Mouse (Mus musculus): ENCODE data around the gene Zfp445. TPM values are rescaled to one million over a fixed set of nuclear protein-coding genes. Genes with fewer than 3 reads are reported as not detected.
A peak's percentile ranks its signal among the peaks of the same experiment; 100 is the strongest.

Zfp445 gene
- polyA plus RNA-seq, 1 experiment from 2014 or later = 63.1 TPM

GRCm38 (mm10) chr9:122823374-122824017, 42.3 kb downstream of the Zfp445 start:
- Histone ChIP-seq H3K27ac (ENCODE audit: low read depth, low read length) (no peak overlapping the region), H3K4me3 (ENCODE audit: low read depth, low read length) (no peak overlapping the region), H3K4me1 (ENCODE audit: control insufficient read depth, insufficient read depth, low read length) (no peaks in the 10 kb centered on the region), H3K9ac (ENCODE audit: low read length) (no peak overlapping the region), H3K9me3 (replicated peaks; ENCODE audit: control insufficient read depth, low read length) (no peaks in the 10 kb centered on the region), H3K4me2 (ENCODE audit: low read length) (no peak overlapping the region), H3K27me3 (replicated peaks; ENCODE audit: control insufficient read depth, insufficient read depth, low read length) (no peaks in the 10 kb centered on the region), H3K36me3 (ENCODE audit: control insufficient read depth, insufficient read depth, low read length) (peaks cover 37% of the 10 kb centered on the region)
- ATAC-seq (no peak), DNase-seq (ENCODE audit: low spot score) (no peak)
- 90% methylated on average over 5 of the region's 5 CpGs for WGBS

- Histone ChIP-seq H3K4me1 (ENCODE audit: control insufficient read depth, insufficient read depth, low read length) (no peaks in the 10 kb centered on the region), H3K36me3 (ENCODE audit: control insufficient read depth, insufficient read depth, low read length) (peaks cover 29% of the 10 kb centered on the region; the same call in 1 of the 2 replicates), H3K4me3 (ENCODE audit: low read depth, low read length) (no peak overlapping the region), H3K4me2 (ENCODE audit: low read length) (no peak overlapping the region), H3K27ac (ENCODE audit: low read depth, low read length) (no peak overlapping the region), H3K9me3 (replicated peaks; ENCODE audit: control insufficient read depth, low read length) (no peaks in the 10 kb centered on the region), H3K27me3 (replicated peaks; ENCODE audit: control insufficient read depth, insufficient read depth, low read length) (no peaks in the 10 kb centered on the region), H3K9ac (ENCODE audit: low read length) (no peak overlapping the region)
- WGBS = 88% methylated on average over 4 of the region's 4 CpGs
- DNase-seq (ENCODE audit: low spot score) (no peak), ATAC-seq (no peak)
Measured at GRCm38 (mm10) chr9:122815239-122815851, 50.5 kb downstream of the Zfp445 start.

- no peaks in the 10 kb centered on the region for H3K9me3 ChIP-seq (replicated peaks; ENCODE audit: control insufficient read depth, low read length)
- 91% methylated on average over 2 of the region's 2 CpGs for WGBS
- ATAC-seq = no peak
Measured at GRCm38 (mm10) chr9:122814775-122815174, 51.0 kb downstream of the Zfp445 start.

GRCm38 (mm10) chr9:122812386-122812785, 53.4 kb downstream of the Zfp445 start:
- no peak for ATAC-seq

More at GRCm38 (mm10) chr9:122814775-122815174, 51.0 kb downstream of the Zfp445 start:
- Histone ChIP-seq H3K4me1 (ENCODE audit: control insufficient read depth, insufficient read depth, low read length) (no peaks in the 10 kb centered on the region), H3K27ac (ENCODE audit: low read depth, low read length) (no peak overlapping the region), H3K27me3 (replicated peaks; ENCODE audit: control insufficient read depth, insufficient read depth, low read length) (no peaks in the 10 kb centered on the region), H3K36me3 (ENCODE audit: control insufficient read depth, insufficient read depth, low read length) (peaks cover 29% of the 10 kb centered on the region; the same call in 1 of the 2 replicates), H3K9ac (ENCODE audit: low read length) (no peak overlapping the region), H3K4me3 (ENCODE audit: low read depth, low read length) (no peak overlapping the region), H3K4me2 (ENCODE audit: low read length) (no peak overlapping the region)
- DNase-seq (ENCODE audit: low spot score) = no peak

GRCm38 (mm10) chr9:122810212-122810611, 55.6 kb downstream of the Zfp445 start:
- ATAC-seq = no peak
- no peak overlapping the region for H3K27ac ChIP-seq (ENCODE audit: low read depth, low read length)
- H3K4me2 ChIP-seq (ENCODE audit: low read length) = no peak overlapping the region
- no peaks in the 10 kb centered on the region for H3K27me3 ChIP-seq (replicated peaks; ENCODE audit: control insufficient read depth, insufficient read depth, low read length)
- H3K9ac ChIP-seq (ENCODE audit: low read length) = no peak overlapping the region
- no peaks in the 10 kb centered on the region for H3K9me3 ChIP-seq (replicated peaks; ENCODE audit: control insufficient read depth, low read length)
- no peak overlapping the region for H3K4me3 ChIP-seq (ENCODE audit: low read depth, low read length)
- WGBS = 91% methylated on average over 3 of the region's 3 CpGs
- H3K4me1 ChIP-seq (ENCODE audit: control insufficient read depth, insufficient read depth, low read length) = peaks cover 9% of the 10 kb centered on the region; the same call in 1 of the 2 replicates
- peaks cover 18% of the 10 kb centered on the region; the same call in 1 of the 2 replicates for H3K36me3 ChIP-seq (ENCODE audit: control insufficient read depth, insufficient read depth, low read length)
- no peak for DNase-seq (ENCODE audit: low spot score)

More at GRCm38 (mm10) chr9:122812386-122812785, 53.4 kb downstream of the Zfp445 start:
- WGBS = 84% methylated on average over 5 of the region's 5 CpGs
- no peak overlapping the region for H3K27ac ChIP-seq (ENCODE audit: low read depth, low read length)
- DNase-seq (ENCODE audit: low spot score) = no peak
- H3K4me3 ChIP-seq (ENCODE audit: low read depth, low read length) = no peak overlapping the region
- no peaks in the 10 kb centered on the region for H3K9me3 ChIP-seq (replicated peaks; ENCODE audit: control insufficient read depth, low read length)
- no peaks in the 10 kb centered on the region for H3K4me1 ChIP-seq (ENCODE audit: control insufficient read depth, insufficient read depth, low read length)
- H3K4me2 ChIP-seq (ENCODE audit: low read length) = no peak overlapping the region
- H3K27me3 ChIP-seq (replicated peaks; ENCODE audit: control insufficient read depth, insufficient read depth, low read length) = no peaks in the 10 kb centered on the region
- H3K36me3 ChIP-seq (ENCODE audit: control insufficient read depth, insufficient read depth, low read length) = peaks cover 29% of the 10 kb centered on the region; the same call in 1 of the 2 replicates
- H3K9ac ChIP-seq (ENCODE audit: low read length) = no peak overlapping the region

GRCm38 (mm10) chr9:122807186-122807585, 58.6 kb downstream of the Zfp445 start:
- no peak overlapping the region for H3K9ac ChIP-seq (ENCODE audit: low read length)
- DNase-seq (ENCODE audit: low spot score) = no peak
- no peak overlapping the region for H3K4me3 ChIP-seq (ENCODE audit: low read depth, low read length)
- no peak overlapping the region for H3K4me2 ChIP-seq (ENCODE audit: low read length)
- 0 out of 2 replicates have a peak, but pooled peaks cover 6% of the 10 kb centered on the region for H3K36me3 ChIP-seq (ENCODE audit: control insufficient read depth, insufficient read depth, low read length)
- H3K9me3 ChIP-seq (replicated peaks; ENCODE audit: control insufficient read depth, low read length) = no peaks in the 10 kb centered on the region
- no peak overlapping the region for H3K27ac ChIP-seq (ENCODE audit: low read depth, low read length)
- no peak for ATAC-seq
- H3K27me3 ChIP-seq (replicated peaks; ENCODE audit: control insufficient read depth, insufficient read depth, low read length) = no peaks in the 10 kb centered on the region
- WGBS = 95% methylated on average over 2 of the region's 2 CpGs
- H3K4me1 ChIP-seq (ENCODE audit: control insufficient read depth, insufficient read depth, low read length) = peaks cover 9% of the 10 kb centered on the region; the same call in 1 of the 2 replicates

GRCm38 (mm10) chr9:122805845-122806341, 59.9 kb downstream of the Zfp445 start:
- 14% methylated on average over 10 of the region's 10 CpGs for WGBS
- H3K27me3 ChIP-seq (replicated peaks; ENCODE audit: control insufficient read depth, insufficient read depth, low read length) = no peaks in the 10 kb centered on the region

GRCm38 (mm10) chr9:122805053-122805844, 60.6 kb downstream of the Zfp445 start, which contains the start of gene Tcaim:
TSS of gene Tcaim (plus strand) at chr9:122805539.
- peak; percentile 99 for ATAC-seq

More at GRCm38 (mm10) chr9:122805845-122806341, 59.9 kb downstream of the Zfp445 start:
- H3K9ac ChIP-seq (ENCODE audit: low read length) = peak overlapping the region; percentile 79
- H3K4me1 ChIP-seq (ENCODE audit: control insufficient read depth, insufficient read depth, low read length) = peaks cover 9% of the 10 kb centered on the region; the same call in 1 of the 2 replicates
- H3K4me3 ChIP-seq (ENCODE audit: low read depth, low read length) = peak overlapping the region; percentile 58
- H3K27ac ChIP-seq (ENCODE audit: low read depth, low read length) = peak overlapping the region; percentile 90
- H3K4me2 ChIP-seq (ENCODE audit: low read length) = peak overlapping the region; percentile 72
- no peaks in the 10 kb centered on the region for H3K9me3 ChIP-seq (replicated peaks; ENCODE audit: control insufficient read depth, low read length)
- no peak for DNase-seq (ENCODE audit: low spot score)
- no peak; the same call in 1 of the 2 replicates for ATAC-seq
- 0 out of 2 replicates have a peak, but pooled peaks cover 3% of the 10 kb centered on the region for H3K36me3 ChIP-seq (ENCODE audit: control insufficient read depth, insufficient read depth, low read length)

More at GRCm38 (mm10) chr9:122805053-122805844, 60.6 kb downstream of the Zfp445 start, which contains the start of gene Tcaim:
- Histone ChIP-seq H3K36me3 (ENCODE audit: control insufficient read depth, insufficient read depth, low read length) (0 out of 2 replicates have a peak, but pooled peaks cover 3% of the 10 kb centered on the region), H3K4me3 (ENCODE audit: low read depth, low read length) (peak within 1 kb of the TSS; percentile 58), H3K4me2 (ENCODE audit: low read length) (peak within 1 kb of the TSS; percentile 72), H3K9ac (ENCODE audit: low read length) (peak within 1 kb of the TSS; percentile 79), H3K27me3 (replicated peaks; ENCODE audit: control insufficient read depth, insufficient read depth, low read length) (no peaks in the 10 kb centered on the region), H3K4me1 (ENCODE audit: control insufficient read depth, insufficient read depth, low read length) (peaks cover 9% of the 10 kb centered on the region; the same call in 1 of the 2 replicates), H3K27ac (ENCODE audit: low read depth, low read length) (peak within 1 kb of the TSS; percentile 90), H3K9me3 (replicated peaks; ENCODE audit: control insufficient read depth, low read length) (no peaks in the 10 kb centered on the region)
- whole genome bisulfite sequencing = 8% methylated on average over 42 of the region's 42 CpGs
- peak; percentile 96 for DNase-seq (ENCODE audit: low spot score)
